Mouse (Mus musculus) G1E (cell line): Measurements from ENCODE around the gene Xcr1. TPM values are rescaled to one million over a fixed set of nuclear protein-coding genes. Genes with fewer than 3 reads are reported as not detected.

Source experiments
- ATAC-seq: 2 replicates; pipeline ENCODE4 v1.8.0; 2016; ENCODE audit warnings: mild to moderate bottlenecking; ENCODE audit not compliant: insufficient number of reproducible peaks, poor library complexity, low FRiP score, severe bottlenecking; ENCODE audit errors: extremely low read depth
- DNase-seq: peaks from one replicate; pipeline ENCODE4 v3.0.0; 2012; ENCODE audit warnings: low spot score
- H3K27me3 ChIP-seq: 2 replicates; pipeline ENCODE4 v1.6.1; 2012; ENCODE audit warnings: mild to moderate bottlenecking, low read length, inconsistent platforms; ENCODE audit not compliant: insufficient read depth
- H3K36me3 ChIP-seq: replicated peaks from 2 replicates; pipeline ENCODE3; 2012; ENCODE audit warnings: mild to moderate bottlenecking, inconsistent platforms
- H3K4me1 ChIP-seq: 2 replicates; pipeline ENCODE4 v1.6.1; 2012; ENCODE audit warnings: low read depth, low read length, inconsistent platforms, mixed read lengths; ENCODE audit not compliant: insufficient read depth
- H3K4me3 ChIP-seq: 2 replicates; pipeline ENCODE4 v1.5.1; 2012; ENCODE audit warnings: low read depth, mild to moderate bottlenecking, inconsistent platforms, low read length, moderate library complexity, mixed read lengths
- H3K9me3 ChIP-seq: replicated peaks from 2 replicates; pipeline ENCODE4 v1.6.1; 2012; ENCODE audit warnings: inconsistent platforms
- CTCF ChIP-seq: IDR thresholded peaks from 2 replicates; pipeline ENCODE4 v1.5.1; 2012; ENCODE audit warnings: low read depth, low read length, inconsistent platforms, mixed read lengths
- GATA1 ChIP-seq: IDR thresholded peaks from 2 replicates; pipeline ENCODE4 v1.6.1; 2012; ENCODE audit warnings: borderline replicate concordance, low read length, inconsistent platforms, mixed read lengths
- GATA2 ChIP-seq: IDR thresholded peaks from 2 replicates; pipeline ENCODE4 v1.6.1; 2012; ENCODE audit warnings: low read depth, low read length, inconsistent platforms, borderline replicate concordance
- POLR2AphosphoS5 ChIP-seq: IDR thresholded peaks from 2 replicates; pipeline ENCODE4 v1.6.1; 2012; ENCODE audit warnings: low read depth, low read length, inconsistent platforms; ENCODE audit not compliant: insufficient replicate concordance
- TAL1 ChIP-seq: conservative IDR thresholded peaks from 2 replicates; pipeline ENCODE4 v1.6.1; 2012; ENCODE audit warnings: low read depth, low read length, inconsistent platforms, mixed read lengths
- polyA plus RNA-seq: library from polyadenylated mRNA; stranded (reverse); fragments of >175 nt; gene quantifications from 2 replicates; pipeline ENCODE4 v1.2.3, GENCODE M21; 2012
- total RNA-seq, 2 experiments: library from RNA; stranded (forward) in 1 of 2; stranded (reverse) in 1 of 2; fragments of 200-1000 nt in 1 of 2; fragments of >200 nt in 1 of 2; fragmentation: Nextera tagmentation in 1 of 2; gene quantifications; 2 replicates each; pipeline ENCODE4 v1.2.3; 2014 to 2017

Gene Xcr1
- total and polyA plus RNA-seq, 3 experiments = 0.11 TPM; not detected in 2

- TF ChIP-seq TAL1 (no peak), CTCF (no peak), GATA2 (no peak), POLR2AphosphoS5 (no peak), GATA1 (no peak)
- no peak for DNase-seq
- no peak for ATAC-seq
Measured at GRCm38 (mm10) chr9:123818601-123819000, 43.2 kb downstream of the Xcr1 start.

GRCm38 (mm10) chr9:123815996-123816395, 45.8 kb downstream of the Xcr1 start:
- TF ChIP-seq TAL1 (no peak), GATA2 (no peak), CTCF (no peak), POLR2AphosphoS5 (no peak), GATA1 (no peak)
- ATAC-seq (no peak), DNase-seq (no peak)
- Histone ChIP-seq H3K4me1 (no peaks in the 10 kb centered on the region), H3K36me3 (peaks cover 90% of the 10 kb centered on the region), H3K27me3 (no peaks in the 10 kb centered on the region), H3K9me3 (no peaks in the 10 kb centered on the region), H3K4me3 (no peak overlapping the region)

More at GRCm38 (mm10) chr9:123818601-123819000, 43.2 kb downstream of the Xcr1 start:
- Histone ChIP-seq H3K36me3 (peaks cover 91% of the 10 kb centered on the region), H3K4me1 (no peaks in the 10 kb centered on the region), H3K4me3 (no peak overlapping the region), H3K9me3 (no peaks in the 10 kb centered on the region), H3K27me3 (no peaks in the 10 kb centered on the region)

GRCm38 (mm10) chr9:123815444-123815843, 46.4 kb downstream of the Xcr1 start:
- no peak overlapping the region for H3K4me3 ChIP-seq
- H3K36me3 ChIP-seq = peaks cover 90% of the 10 kb centered on the region
- DNase-seq (no peak), ATAC-seq (no peak)
- H3K27me3 ChIP-seq = no peaks in the 10 kb centered on the region
- H3K4me1 ChIP-seq = no peaks in the 10 kb centered on the region
- TF ChIP-seq GATA1 (no peak), POLR2AphosphoS5 (no peak), TAL1 (no peak), GATA2 (no peak), CTCF (no peak)
- H3K9me3 ChIP-seq = no peaks in the 10 kb centered on the region

- Histone ChIP-seq H3K9me3 (no peaks in the 10 kb centered on the region), H3K4me3 (no peak overlapping the region), H3K27me3 (no peaks in the 10 kb centered on the region), H3K4me1 (no peaks in the 10 kb centered on the region), H3K36me3 (peaks cover 92% of the 10 kb centered on the region)
- TF ChIP-seq CTCF (no peak), GATA2 (no peak), TAL1 (no peak), GATA1 (no peak), POLR2AphosphoS5 (no peak)
- ATAC-seq (no peak), DNase-seq (no peak)
Measured at GRCm38 (mm10) chr9:123814821-123815220, 47.0 kb downstream of the Xcr1 start.

GRCm38 (mm10) chr9:123814326-123814725, 47.5 kb downstream of the Xcr1 start:
- ATAC-seq (no peak), DNase-seq (no peak)
- Histone ChIP-seq H3K27me3 (no peaks in the 10 kb centered on the region), H3K4me3 (no peak overlapping the region), H3K36me3 (peaks cover 92% of the 10 kb centered on the region), H3K4me1 (no peaks in the 10 kb centered on the region), H3K9me3 (no peaks in the 10 kb centered on the region)
- TF ChIP-seq TAL1 (no peak), POLR2AphosphoS5 (no peak), CTCF (no peak), GATA1 (no peak)

- no peak for ATAC-seq
- Histone ChIP-seq H3K9me3 (no peaks in the 10 kb centered on the region), H3K27me3 (no peaks in the 10 kb centered on the region), H3K4me1 (no peaks in the 10 kb centered on the region), H3K36me3 (peaks cover 84% of the 10 kb centered on the region), H3K4me3 (no peak overlapping the region)
- TF ChIP-seq GATA1 (no peak), GATA2 (no peak), CTCF (no peak), TAL1 (no peak), POLR2AphosphoS5 (no peak)
- no peak for DNase-seq
Measured at GRCm38 (mm10) chr9:123811831-123812230, 50.0 kb downstream of the Xcr1 start.
